Mouse (Mus musculus) colon, adult 2 months (tissue): ENCODE results near the gene Dact2. TPM values are rescaled to one million over a fixed set of nuclear protein-coding genes. Genes with fewer than 3 reads are reported as not detected.

Source experiments
- polyA plus RNA-seq: library from polyadenylated mRNA; depleted of rRNA; stranded (reverse); fragments of >200 nt; gene quantifications from 2 replicates; pipeline ENCODE4 v1.2.3, GENCODE M21; 2012; rRNA removed

Gene Dact2
- polyA plus RNA-seq: 24.4 and 24.6 TPM in 2 replicates

DNA sequence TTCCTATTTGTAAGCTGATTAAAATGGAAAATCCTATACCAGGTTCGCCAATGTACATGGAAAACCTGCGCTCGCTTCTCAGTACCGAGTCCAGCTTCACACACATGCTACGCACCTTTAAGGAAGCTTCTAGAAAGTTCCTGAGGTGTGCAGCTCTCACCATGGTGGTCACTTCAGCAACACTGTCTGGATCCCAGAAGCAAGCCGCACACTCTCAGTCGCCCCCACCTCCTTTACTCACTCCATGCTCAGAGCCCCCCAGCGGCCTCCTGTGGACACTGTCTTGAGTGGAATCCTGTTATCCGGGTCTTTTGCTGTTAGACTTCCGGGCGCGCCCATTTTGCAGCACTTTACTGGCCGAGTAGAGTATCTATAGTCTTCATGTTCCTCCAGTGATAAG lies at the start of gene Dact2:
Gene Dact2, minus strand, starts transcription at position 244 of the 400 bp plus-strand sequence.

Other genes with a start within 250 kb of the Dact2 start
- not detected in 2 replicates for gene Gm7356, start 200.6 kb downstream of the Dact2 start, polyA plus RNA-seq
- not detected in 2 replicates for gene Gm7358, start 144.8 kb downstream of the Dact2 start, polyA plus RNA-seq
- 32.3 and 33.3 TPM in 2 replicates for gene Smoc2, start 75.2 kb upstream of the Dact2 start, polyA plus RNA-seq